Mouse (Mus musculus) lung, postnatal 10 days (tissue): ENCODE measurements around the gene 1700003E16Rik.

Experiments used
- DNase-seq: peaks from one replicate; pipeline ENCODE4 v3.0.0; 2021

The 1700003E16Rik gene

GRCm38 (mm10) chr6:83207361-83208049 lies 51.3 kb downstream of the 1700003E16Rik start:
- DNase-seq = no peak

GRCm38 (mm10) chr6:83208050-83208400 lies 51.8 kb downstream of the 1700003E16Rik start:
- DNase-seq = no peak

GRCm38 (mm10) chr6:83210495-83210894 lies 54.3 kb downstream of the 1700003E16Rik start:
- peak; percentile 47 for DNase-seq

GRCm38 (mm10) chr6:83211526-83211925 lies 55.3 kb downstream of the 1700003E16Rik start:
- no peak for DNase-seq
